Mouse (Mus musculus): Measurements from ENCODE around the gene Dnaja3.
A peak's percentile ranks its signal among the peaks of the same experiment; 100 is the strongest.
"Not testable (repeated sequence)": the region's sequence is repeated elsewhere in the genome, so short reads cannot be mapped to it uniquely, and the experiment has no call there.

The Dnaja3 gene

GRCm38 (mm10) chr16:4722128-4722914, 82.5 kb downstream of the Dnaja3 start:
- DNase-seq (ENCODE audit: low read depth, low spot score) = no peak

- no peak for DNase-seq (ENCODE audit: low read depth, low spot score)
These were observed 83.1 kb downstream of the Dnaja3 start for GRCm38 (mm10) chr16:4722915-4723209.

GRCm38 (mm10) chr16:4725266-4725665, 85.5 kb downstream of the Dnaja3 start:
- peak; percentile 51 for DNase-seq (ENCODE audit: low read depth, low spot score)

- peak; percentile 89 for DNase-seq (ENCODE audit: low read depth, low spot score)
These were observed 86.2 kb downstream of the Dnaja3 start, which contains the start of gene Hmox2 for GRCm38 (mm10) chr16:4725780-4726527. Gene Hmox2, plus strand, starts transcription at chr16:4726361.

GRCm38 (mm10) chr16:4726528-4727128, 86.8 kb downstream of the Dnaja3 start:
- DNase-seq (ENCODE audit: low read depth, low spot score) = peak; percentile 47

- no peak for DNase-seq (ENCODE audit: low read depth, low spot score)
These were observed 87.7 kb downstream of the Dnaja3 start for GRCm38 (mm10) chr16:4727526-4727925.

- DNase-seq (ENCODE audit: low read depth, low spot score) = peak; percentile 50
These were observed 88.2 kb downstream of the Dnaja3 start for GRCm38 (mm10) chr16:4727963-4728362.

- DNase-seq (ENCODE audit: low read depth, low spot score) = no peak
These were observed 91.1 kb downstream of the Dnaja3 start for GRCm38 (mm10) chr16:4730776-4731358.

GRCm38 (mm10) chr16:4736262-4736661, 96.5 kb downstream of the Dnaja3 start:
- peak; percentile 58 for DNase-seq (ENCODE audit: low read depth, low spot score)

- DNase-seq (ENCODE audit: low read depth, low spot score) = no peak
These were observed 100.2 kb downstream of the Dnaja3 start for GRCm38 (mm10) chr16:4739994-4740393.

GRCm38 (mm10) chr16:4742186-4742585, 102.4 kb downstream of the Dnaja3 start:
- no peak for DNase-seq (ENCODE audit: low read depth, low spot score)

GRCm38 (mm10) chr16:4752155-4752554, 112.4 kb downstream of the Dnaja3 start:
- DNase-seq (ENCODE audit: low read depth, low spot score) = no peak

GRCm38 (mm10) chr16:4754045-4754444, 114.3 kb downstream of the Dnaja3 start:
- no peak for DNase-seq (ENCODE audit: low read depth, low spot score)

GRCm38 (mm10) chr16:4756660-4757335, 117.0 kb downstream of the Dnaja3 start:
- not testable (repeated sequence) for DNase-seq (ENCODE audit: low read depth, low spot score)

Measured in 3T3-L1 (cell line).